In genomic region chr14:73631511-73631910, GRCm38 (mm10) we compare ENCODE assay signal across 20 mouse cellular contexts. TPM values are rescaled to one million over a fixed set of nuclear protein-coding genes. Genes with fewer than 3 reads are reported as not detected.
A peak's percentile ranks its signal among the peaks of the same experiment; 100 is the strongest.
DNase-seq lines count a peak whose midpoint lies in the region; ATAC-seq and TF ChIP-seq lines count a peak whose summit lies in the region.
"Had no signal": no experiment of that assay in that cellular context is flagged by ENCODE, and none has a peak within 500 bp of the region (broad histone marks: within the 10 kb centered on the region; RNA-seq: fewer than 3 reads in every experiment).

No protein-coding gene starts in this region.

- H3K36me3 ChIP-seq in liver, adult 2 months (ENCODE audit: control insufficient read depth, insufficient read depth, low read length) = no peaks in the 10 kb centered on the region
- no peaks in the 10 kb centered on the region for H3K36me3 ChIP-seq in liver, embryonic 11.5 days (ENCODE audit: control insufficient read depth, insufficient read depth, low read length)
- H3K36me3 ChIP-seq: hindbrain, embryonic 15.5 days; midbrain, embryonic 10.5 days; stomach, embryonic 15.5 days had no signal

- peaks cover 20% of the 10 kb centered on the region for H3K4me1 ChIP-seq in liver, adult 2 months (ENCODE audit: control insufficient read depth, insufficient read depth, low read length)
- H3K4me1 ChIP-seq in liver, embryonic 11.5 days (replicated peaks; ENCODE audit: control insufficient read depth, insufficient read depth, low read length) = no peaks in the 10 kb centered on the region
- H3K4me1 ChIP-seq: hindbrain, embryonic 15.5 days; midbrain, embryonic 10.5 days; stomach, embryonic 15.5 days had no signal

- H3K4me3 ChIP-seq in liver, adult 2 months (ENCODE audit: insufficient read depth, low read depth, low read length) = no peak overlapping the region
- H3K4me3 ChIP-seq in liver, embryonic 11.5 days (ENCODE audit: low read depth, low read length) = no peak overlapping the region
- H3K4me3 ChIP-seq in left cerebral cortex, adult 2 months = no peak overlapping the region
- H3K4me3 ChIP-seq: hindbrain, embryonic 15.5 days; midbrain, embryonic 10.5 days; myocyte; stomach, embryonic 15.5 days had no signal

- no peak for ATAC-seq in liver, embryonic 11.5 days (replicated peaks; ENCODE audit: low FRiP score)

- H3K9me3 ChIP-seq in liver, embryonic 11.5 days (ENCODE audit: control insufficient read depth, low read length) = no peaks in the 10 kb centered on the region
- H3K9me3 ChIP-seq: hindbrain, embryonic 15.5 days; midbrain, embryonic 10.5 days; stomach, embryonic 15.5 days had no signal

- TF ChIP-seq POLR2A in liver, adult 2 months (IDR thresholded peaks at IDR 0.05; ENCODE audit: extremely low read depth, insufficient read depth, low read length) = no peak

- no peaks in the 10 kb centered on the region for H3K79me2 ChIP-seq in liver, adult 2 months (ENCODE audit: control insufficient read depth, insufficient read depth, low read length)

- H3K27ac ChIP-seq in liver, adult 2 months (replicated peaks; ENCODE audit: insufficient read depth, low read depth, low read length) = peak overlapping the region; percentile 86
- no peak overlapping the region for H3K27ac ChIP-seq in liver, embryonic 11.5 days (ENCODE audit: low read depth, low read length)
- H3K27ac ChIP-seq in left cerebral cortex, adult 2 months = no peak overlapping the region
- H3K27ac ChIP-seq: hindbrain, embryonic 15.5 days; midbrain, embryonic 10.5 days; stomach, embryonic 15.5 days had no signal

- H3K9ac ChIP-seq in liver, adult 2 months (ENCODE audit: low read depth, low read length) = no peak overlapping the region; the same call in 1 of the 2 replicates
- H3K9ac ChIP-seq in liver, embryonic 11.5 days (ENCODE audit: low read depth, low read length) = no peak overlapping the region
- H3K9ac ChIP-seq: hindbrain, embryonic 15.5 days; stomach, embryonic 15.5 days had no signal

- H3K4me2 ChIP-seq in liver, embryonic 11.5 days = no peak overlapping the region
- H3K4me2 ChIP-seq: hindbrain, embryonic 15.5 days; stomach, embryonic 15.5 days had no signal

- peak; percentile 65 for DNase-seq in adrenal gland, postnatal 14 days
- no peak for DNase-seq in adrenal gland, adult 18-20 months (ENCODE audit: low spot score in 2 of 2)
- peak; percentile 99 for DNase-seq in liver, adult 2 months (ENCODE audit: extremely low read depth, low read depth, low spot score)
- DNase-seq in liver, embryonic 11.5 days (ENCODE audit: low spot score) = no peak
- DNase-seq in heart, postnatal 25 days (ENCODE audit: low spot score) = peak; percentile 21
- DNase-seq in urinary bladder, postnatal 10 days (ENCODE audit: low spot score) = no peak
- DNase-seq in lung, postnatal 36 days = no peak
- no peak for DNase-seq in left cerebral cortex, adult 2 months (ENCODE audit: extremely low spot score in 1 of 2, low spot score in 2 of 2)
- DNase-seq: cerebellum, postnatal 25 days; lung, postnatal 10 days had no signal

- 22% methylated on average over 4 of the region's 4 CpGs for WGBS in liver, adult 2 months
- WGBS in liver, embryonic 11.5 days = 82% methylated on average over 4 of the region's 4 CpGs

- no peak for TF ChIP-seq CTCF in liver, adult 2 months (IDR thresholded peaks at IDR 0.05; ENCODE audit: low read depth, low read length)
- TF ChIP-seq CTCF in left cerebral cortex, adult 2 months (IDR thresholded peaks at IDR 0.05) = no peak

- intact Hi-C loops in heart, postnatal 25 days (cut with DNase I) = no loop called here
- intact Hi-C loops in left cerebral cortex, adult 2 months (cut with DNase I) = no loop called here

- no peaks in the 10 kb centered on the region for H3K27me3 ChIP-seq in liver, adult 2 months (ENCODE audit: control insufficient read depth, insufficient read depth, low read length)
- H3K27me3 ChIP-seq in liver, embryonic 11.5 days (replicated peaks; ENCODE audit: control insufficient read depth, insufficient read depth, low read length) = no peaks in the 10 kb centered on the region
- H3K27me3 ChIP-seq: hindbrain, embryonic 15.5 days; stomach, embryonic 15.5 days had no signal

RNA-seq across cellular contexts. Expression of gene Gm21750, which starts 29.5 kb away (rescaled TPM):
- not detected in 2 replicates for total RNA-seq in adrenal gland, postnatal 14 days (2021)
- total RNA-seq in adrenal gland, adult 18-20 months (2021) = not detected
- not detected in 2 replicates for total RNA-seq in liver, adult 2 months (2014; rRNA removed)
- polyA plus RNA-seq in liver, adult 2 months (2012; rRNA removed) = not detected in 2 replicates
- polyA plus RNA-seq in liver, embryonic 11.5 days (2014; fragmentation: Nextera tagmentation; extraction: Ambion mirVana) = not detected in 2 replicates
- total RNA-seq in heart, postnatal 25 days (2021) = not detected
- under 1 TPM in 1 of 2 experiments, not detected in 1; 0.37 TPM for total RNA-seq in left cerebral cortex, adult 2 months (2021)
- total RNA-seq: gastrocnemius, postnatal 36 days; left cerebral cortex, adult 18-20 months had no signal
- polyA plus RNA-seq: embryonic facial prominence, embryonic 11.5 days; forebrain, embryonic 11.5 days; hindbrain, embryonic 15.5 days; limb, embryonic 14.5 days; midbrain, embryonic 10.5 days; myocyte; small intestine, adult 2 months; stomach, embryonic 15.5 days had no signal

Comparison
In these comparisons a context has a peak if more than half of its experiments do, and no peak if none do; other contexts are left out.
1. DNase-seq: peak in adrenal gland, postnatal 14 days (single experiment), liver, adult 2 months (single experiment) and heart, postnatal 25 days (single experiment); none in adrenal gland, adult 18-20 months (0 of 2), liver, embryonic 11.5 days (single experiment), urinary bladder, postnatal 10 days (single experiment), lung, postnatal 36 days (single experiment) and left cerebral cortex, adult 2 months (0 of 2).